Mouse (Mus musculus) G1E (cell line): ENCODE data around the gene Rasgef1a.

Experiments
- CTCF ChIP-seq: IDR thresholded peaks from 2 replicates; pipeline ENCODE4 v1.5.1; 2012; ENCODE audit warnings: low read depth, low read length, inconsistent platforms, mixed read lengths
- GATA1 ChIP-seq: IDR thresholded peaks from 2 replicates; pipeline ENCODE4 v1.6.1; 2012; ENCODE audit warnings: borderline replicate concordance, low read length, inconsistent platforms, mixed read lengths

DNA sequence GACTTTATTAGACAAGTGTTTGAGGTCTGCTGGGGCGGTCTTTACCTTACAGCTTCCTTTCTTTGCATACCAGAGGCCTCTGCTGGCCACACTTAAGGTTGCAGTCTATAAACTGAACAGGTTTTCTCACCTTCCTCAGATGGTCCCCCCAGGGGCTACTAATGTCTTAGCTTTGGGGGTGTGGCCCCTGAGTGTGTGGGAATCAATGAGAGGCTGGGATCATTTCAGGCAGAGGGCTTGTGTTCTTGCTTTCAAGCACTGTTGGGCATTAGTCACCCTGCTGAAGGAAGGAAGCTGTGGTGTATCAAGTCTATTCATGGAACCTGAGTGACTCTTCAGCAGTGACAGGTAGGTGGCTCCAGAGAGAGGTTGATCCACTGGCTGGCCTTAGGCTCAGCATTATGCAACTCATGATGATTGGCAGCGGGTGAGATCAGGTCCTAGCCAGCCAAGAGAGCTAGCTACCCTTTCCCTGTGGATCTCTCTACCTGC, 88.1 kb downstream of the Rasgef1a start:
- no peak for TF ChIP-seq GATA1
- TF ChIP-seq CTCF, result no peak
